Mouse (Mus musculus) kidney, adult 2 months (tissue): ENCODE results near the gene Vmo1.

ENCODE experiments used
- CTCF ChIP-seq: fragments of 200-500 bp; conservative IDR thresholded peaks from 2 replicates; pipeline ENCODE4 v1.5.1; 2011; ENCODE audit warnings: low read depth, mild to moderate bottlenecking, control low read depth, low read length, moderate library complexity, mixed read lengths; ENCODE audit not compliant: insufficient read depth, insufficient read length
- POLR2A ChIP-seq: fragments of 200-500 bp; IDR thresholded peaks from one replicate; pipeline ENCODE4 v1.6.1; 2011; ENCODE audit warnings: low read depth, low read length, control low read depth

GRCm38 (mm10) chr11:70525184-70525678 is 10.8 kb upstream of the Vmo1 start, which contains the start of gene Psmb6:
- TF ChIP-seq POLR2A = peak; percentile 67
- TF ChIP-seq CTCF = no peak
